Mouse (Mus musculus) spleen, postnatal 36 days (tissue): ENCODE measurements around the gene Btbd35f19.
A peak's percentile ranks its signal among the peaks of the same experiment; 100 is the strongest.
"Not testable (repeated sequence)": the region's sequence is repeated elsewhere in the genome, so short reads cannot be mapped to it uniquely, and the experiment has no call there.

Source experiments
- DNase-seq, 2 experiments: peaks; one replicate each; pipeline ENCODE4 v3.0.0; 2022; ENCODE audit warnings: low spot score in 2 of 2, mixed read lengths in 1 of 2

Gene Btbd35f19

DNA sequence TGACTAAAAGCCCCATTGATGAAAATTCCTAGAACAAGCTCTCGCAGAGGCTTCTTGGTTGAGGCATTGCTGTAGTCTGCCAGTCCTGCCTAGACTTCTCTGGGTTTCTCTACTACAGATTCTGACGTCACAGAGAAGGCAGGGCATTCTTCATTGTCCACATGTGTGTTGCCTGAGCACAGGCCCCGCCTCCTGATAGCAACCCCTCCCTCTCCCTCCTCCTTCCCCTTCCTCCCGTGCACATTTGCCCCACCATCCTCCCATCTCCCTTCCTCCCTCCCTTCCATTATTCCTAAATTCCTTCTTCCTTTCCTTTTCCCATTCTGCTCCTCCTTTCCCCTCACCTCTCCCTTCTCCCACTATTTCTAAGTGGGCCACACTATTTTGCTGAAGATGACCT, at the start of gene Btbd35f19:
Gene Btbd35f19 (minus strand): TSS at position 101 of the 400 bp plus-strand sequence.
- DNase-seq: not testable (repeated sequence)

GRCm38 (mm10) chrX:31341924-31342323, 41.8 kb downstream of the Btbd35f19 start:
- peak in 1 of 2 experiments; percentile 1 for DNase-seq

- not testable (repeated sequence) for DNase-seq
These were observed 47.6 kb downstream of the Btbd35f19 start, which contains the start of gene Btbd35f26 for GRCm38 (mm10) chrX:31336154-31336553. Gene Btbd35f26 (plus strand): TSS chrX:31336454.
